Mouse (Mus musculus) left cerebral cortex, postnatal 14 days (tissue): ENCODE data around the gene Akirin1. TPM values are rescaled to one million over a fixed set of nuclear protein-coding genes. Genes with fewer than 3 reads are reported as not detected.

Experiments used
- DNase-seq, 2 experiments: peaks; one replicate each; pipeline ENCODE4 v3.0.0; 2021 to 2022; ENCODE audit warnings: low spot score in 2 of 2, mixed read lengths in 1 of 2
- intact Hi-C: fragments of 180-260 bp; cut with DNase I; formaldehyde crosslinking; loops from one replicate; pipeline ENCODE4 v1.15.1; 2025
- long read RNA-seq, 2 experiments: library from polyadenylated mRNA; stranded (forward); transcript quantifications; one replicate each; pipeline ENCODE4 v2.0.0; 2021
- total RNA-seq, 2 experiments: library from RNA; stranded (reverse); gene quantifications; 2 replicates each; pipeline ENCODE4 v1.2.3; 2021

Akirin1 gene
- 10 to 100 TPM; 63.3 to 66.8 TPM for total RNA-seq
- long read RNA-seq, experiment 1, transcript Akirin1-201 (5 exons, 3,052 nt): major isoform, 245 of 255 reads
- long read RNA-seq, experiment 1, partial matches to known transcripts: 1 of 255 reads
- long read RNA-seq, experiment 1, other reads (novel, unspliced or antisense): 7 of 255 reads
- long read RNA-seq, experiment 2, transcript Akirin1-201 (5 exons, 3,052 nt): major isoform, 205 of 210 reads
- long read RNA-seq, experiment 2, partial matches to known transcripts: 3 of 210 reads
- long read RNA-seq, experiment 2, other reads (novel, unspliced or antisense): 2 of 210 reads

DNA sequence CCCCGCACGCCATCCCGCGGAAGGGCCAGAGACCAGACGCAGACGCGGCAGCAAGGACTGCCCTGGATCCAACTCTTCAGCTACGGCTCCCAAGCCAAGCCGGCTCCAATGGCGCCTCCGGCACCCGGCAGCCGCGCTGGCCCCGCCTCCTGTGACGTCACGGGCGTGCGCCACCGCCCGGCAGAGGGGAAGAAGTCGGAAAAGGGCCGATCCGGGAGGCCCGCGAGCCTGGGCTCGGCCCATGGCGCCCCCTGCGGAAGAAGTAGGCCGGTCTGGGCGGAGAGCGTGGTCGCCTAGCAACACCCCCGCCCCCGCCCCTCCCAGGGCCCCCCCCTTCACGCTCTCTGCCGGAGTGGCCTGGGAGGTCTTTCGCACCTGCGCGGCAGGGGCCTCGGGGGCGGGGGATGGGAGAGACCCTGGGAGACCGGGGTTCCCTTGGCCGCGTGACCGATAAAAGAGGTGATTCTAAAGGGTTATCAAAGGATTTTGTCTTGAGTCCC is at the start of gene Akirin1:
Akirin1 (minus strand) TSS at position 194 of the 500 bp plus-strand sequence.
- intact Hi-C loops: no loop called here
- peak; percentile 98 for DNase-seq

DNA sequence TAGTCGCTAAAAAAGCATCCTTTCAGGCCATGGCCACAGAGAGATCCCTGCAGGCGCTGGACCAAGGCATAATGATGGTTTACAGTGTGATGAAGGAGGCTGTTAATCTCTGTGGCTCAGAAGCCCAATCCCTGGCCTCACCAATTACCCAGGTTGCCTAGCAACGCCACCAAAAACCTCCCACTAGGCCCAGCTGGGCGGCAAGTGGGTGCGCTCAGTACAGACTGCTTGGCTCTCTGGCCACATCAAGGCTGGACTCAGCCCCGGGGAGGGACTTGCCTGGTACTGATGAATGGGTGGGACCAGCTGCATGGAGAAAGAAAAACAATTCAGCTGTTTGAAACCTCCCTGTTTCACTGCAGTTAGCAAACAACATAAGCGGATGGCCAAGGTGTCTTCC is 47.7 kb upstream of the Akirin1 start:
- peak; percentile 60 to 65 for DNase-seq
- intact Hi-C loops: no loop called here

DNA sequence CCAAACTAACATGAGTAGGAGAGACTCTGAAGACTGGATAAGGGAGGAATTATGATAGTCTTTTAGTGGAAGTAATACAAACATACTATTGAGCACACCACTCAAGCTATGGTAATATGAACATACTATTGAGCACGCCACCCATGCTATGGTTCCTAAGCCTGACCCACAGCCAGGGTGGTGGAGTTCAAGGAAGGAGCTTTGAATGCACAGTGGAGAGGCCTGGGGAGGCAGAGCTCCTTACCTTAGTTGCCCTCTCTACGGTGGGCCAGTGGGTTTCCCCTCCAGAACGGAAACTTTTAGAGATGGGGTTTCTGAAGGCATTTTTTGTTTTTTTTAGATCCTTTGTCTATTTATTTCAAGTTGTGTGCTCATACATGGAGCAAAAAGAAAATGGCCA is 47.3 kb upstream of the Akirin1 start:
- no peak for DNase-seq
- intact Hi-C loops: no loop called here

- no peak for DNase-seq
- intact Hi-C loops: no loop called here
Measured at GRCm38 (mm10) chr4:123795057-123795456, 44.9 kb upstream of the Akirin1 start.

- DNase-seq: no peak
- intact Hi-C loops: no loop called here
Measured at GRCm38 (mm10) chr4:123793136-123793535, 43.0 kb upstream of the Akirin1 start.

DNA sequence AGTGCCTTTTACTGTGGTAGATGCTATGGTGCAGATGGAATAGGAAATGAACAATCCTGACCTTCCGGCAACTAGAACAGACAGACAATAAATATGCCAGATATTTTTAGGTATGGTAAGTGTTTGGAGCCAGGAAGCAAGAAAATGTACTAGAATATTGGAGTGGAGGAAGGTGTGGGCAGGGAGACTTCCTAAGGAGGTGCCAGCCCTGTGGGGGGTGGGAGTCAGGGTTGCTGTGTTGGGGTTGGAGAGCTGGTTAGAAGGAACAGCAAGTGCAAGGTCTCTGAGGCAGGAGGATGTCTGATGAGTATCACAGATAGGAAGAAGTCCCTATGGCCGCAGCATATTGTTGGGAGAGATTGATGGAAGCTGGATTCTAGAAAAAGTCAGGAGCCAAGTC is 42.5 kb upstream of the Akirin1 start:
- intact Hi-C loops: no loop called here
- no peak for DNase-seq

- DNase-seq: peak; percentile 52 to 56
Measured at GRCm38 (mm10) chr4:123787191-123787985, 37.2 kb upstream of the Akirin1 start, which contains the start of gene Rhbdl2. Gene Rhbdl2 (plus strand): TSS chr4:123787874.

DNA sequence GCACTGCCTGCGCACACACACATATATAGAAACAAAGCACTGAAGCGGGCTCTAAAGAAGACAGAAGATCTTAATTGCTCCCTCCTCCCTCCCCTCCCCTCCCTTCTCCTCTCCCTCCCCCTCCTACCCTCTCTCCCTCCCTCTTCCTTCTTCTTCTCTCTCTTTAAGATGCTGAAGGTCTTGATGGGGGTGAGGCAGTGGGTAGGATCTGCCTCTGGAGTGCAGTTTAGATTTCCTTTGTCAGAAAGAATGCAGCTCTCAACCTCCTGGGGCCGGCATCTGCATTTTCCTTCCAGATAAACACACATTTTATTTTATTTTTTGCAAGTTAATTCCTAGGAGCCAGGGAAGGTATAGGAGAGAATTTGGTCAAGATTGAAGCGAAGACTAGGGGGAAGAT is 18.1 kb upstream of the Akirin1 start:
- intact Hi-C loops: no loop called here
- no peak for DNase-seq

More at GRCm38 (mm10) chr4:123787191-123787985, 37.2 kb upstream of the Akirin1 start, which contains the start of gene Rhbdl2:
- intact Hi-C loops: no loop called here

GRCm38 (mm10) chr4:123767807-123768206 is 17.7 kb upstream of the Akirin1 start:
- DNase-seq: no peak
- intact Hi-C loops: no loop called here

DNA sequence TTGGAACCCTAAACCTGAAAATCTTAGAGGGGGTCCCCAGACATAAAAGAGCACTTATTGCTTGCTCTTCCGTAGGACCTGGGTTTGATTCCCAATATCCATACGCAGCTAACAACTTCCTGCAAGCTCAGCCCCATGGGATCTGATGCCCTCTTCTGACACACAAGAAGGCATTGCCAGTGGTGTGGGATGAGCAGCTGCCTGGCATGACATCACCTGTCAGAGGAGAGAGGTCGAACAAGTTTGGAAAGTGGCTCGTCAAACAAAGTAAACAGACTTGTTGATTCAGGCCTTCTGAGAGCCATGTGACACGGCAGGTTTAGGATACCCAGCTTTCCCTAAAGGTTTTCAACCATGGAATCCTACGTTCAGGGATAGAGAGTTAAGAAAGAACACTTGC is 14.9 kb upstream of the Akirin1 start:
- DNase-seq: no peak
- intact Hi-C loops: no loop called here

GRCm38 (mm10) chr4:123758306-123758705 is 8.2 kb upstream of the Akirin1 start:
- DNase-seq: no peak
- intact Hi-C loops: loop anchor here (2.0 kb wide), 1 partner anchor 140 kb away; no protein-coding TSS in a partner anchor

- DNase-seq: peak in 1 of 2 experiments; percentile 64
- intact Hi-C loops: no loop called here
Measured at GRCm38 (mm10) chr4:123750707-123751312, 665 bp upstream of the Akirin1 start.

- intact Hi-C loops: loop anchor here (5.0 kb wide), 1 partner anchor 62 kb away; no protein-coding TSS in a partner anchor
- DNase-seq: peak in 1 of 2 experiments; percentile 27
Measured at GRCm38 (mm10) chr4:123749484-123750130, 538 bp downstream of the Akirin1 start.

DNA sequence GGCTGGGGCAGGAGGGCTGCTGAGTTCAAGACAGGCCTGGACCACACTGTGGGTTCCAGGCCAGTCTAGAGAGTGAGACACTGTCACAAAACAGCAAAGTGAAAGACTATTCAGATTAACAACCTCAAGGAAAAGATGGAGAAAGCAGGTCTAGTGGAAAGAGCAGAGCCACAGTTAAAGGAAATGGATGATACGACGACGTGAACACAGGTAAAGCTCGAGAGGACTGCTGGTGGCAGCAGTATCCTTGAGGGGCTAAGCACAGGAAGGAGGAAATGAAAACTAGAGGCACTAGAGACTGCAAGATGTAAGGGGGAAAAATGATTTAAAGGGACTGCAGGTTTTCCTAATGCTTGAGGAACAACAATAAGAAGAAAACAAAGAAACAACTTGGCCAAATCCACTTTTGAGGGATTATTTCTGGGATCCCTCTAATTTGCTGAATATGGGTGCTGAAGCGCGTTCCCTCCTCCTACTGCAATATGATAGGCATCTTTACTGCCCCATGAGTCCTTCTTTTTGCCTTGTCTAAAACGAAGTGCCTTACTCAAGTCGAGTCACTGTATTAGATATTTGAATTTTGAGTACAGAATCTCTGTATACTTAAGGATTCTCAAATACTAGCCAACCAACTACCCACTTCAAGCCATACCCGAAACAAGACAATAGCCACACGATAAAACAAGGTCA is 1.3 kb downstream of the Akirin1 start:
- intact Hi-C loops: loop anchor here (5.0 kb wide), 1 partner anchor 62 kb away; no protein-coding TSS in a partner anchor
- DNase-seq: no peak

DNA sequence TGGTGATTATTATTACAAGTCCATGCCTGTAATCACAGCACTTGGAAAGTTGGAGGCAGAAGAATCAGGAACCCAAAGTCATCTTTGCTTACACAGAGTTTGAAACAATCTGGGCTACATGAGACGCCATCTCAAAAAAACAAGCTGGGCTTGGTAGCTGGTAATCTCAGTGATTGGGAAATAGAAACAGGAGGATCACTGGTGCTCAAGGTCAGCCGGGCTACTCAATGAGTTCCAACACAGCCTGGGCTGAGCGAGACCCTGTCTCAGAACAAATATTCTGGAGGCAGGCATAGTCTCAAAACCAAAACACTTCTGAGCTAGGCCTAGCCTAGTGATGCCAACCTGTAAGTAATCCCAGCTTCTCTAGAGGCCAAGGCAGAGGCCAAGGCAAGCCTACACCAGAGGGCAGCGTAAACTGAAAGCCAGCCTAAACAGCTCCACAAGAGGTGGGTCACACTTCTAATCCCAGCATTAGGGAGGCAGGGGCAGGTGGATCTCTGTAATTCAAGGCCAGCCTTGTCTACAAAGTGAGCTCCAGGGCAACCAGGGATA is 4.8 kb downstream of the Akirin1 start:
- DNase-seq: no peak
- intact Hi-C loops: loop anchor here (5.0 kb wide), 1 partner anchor 58 kb away; no protein-coding TSS in a partner anchor

DNA sequence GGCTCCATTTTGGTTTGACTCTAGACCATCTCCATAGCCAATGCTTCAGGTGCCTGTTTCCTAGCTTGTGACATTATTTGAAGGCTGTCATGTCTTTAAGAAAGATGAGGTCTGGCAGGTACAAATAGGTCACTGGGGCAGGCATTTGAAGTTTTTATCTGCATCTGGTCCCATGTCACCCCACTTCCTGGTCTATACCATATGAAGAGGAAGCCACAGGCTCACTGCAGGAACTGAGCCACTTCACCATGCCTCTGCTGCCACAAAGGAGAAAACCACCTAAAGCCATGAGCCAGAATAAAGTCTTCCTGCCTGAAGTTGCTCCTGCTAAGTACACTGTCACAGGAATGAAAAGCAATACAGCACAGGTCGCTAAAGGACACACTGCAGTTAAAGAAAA is 7.3 kb downstream of the Akirin1 start:
- intact Hi-C loops: no loop called here
- no peak for DNase-seq

DNA sequence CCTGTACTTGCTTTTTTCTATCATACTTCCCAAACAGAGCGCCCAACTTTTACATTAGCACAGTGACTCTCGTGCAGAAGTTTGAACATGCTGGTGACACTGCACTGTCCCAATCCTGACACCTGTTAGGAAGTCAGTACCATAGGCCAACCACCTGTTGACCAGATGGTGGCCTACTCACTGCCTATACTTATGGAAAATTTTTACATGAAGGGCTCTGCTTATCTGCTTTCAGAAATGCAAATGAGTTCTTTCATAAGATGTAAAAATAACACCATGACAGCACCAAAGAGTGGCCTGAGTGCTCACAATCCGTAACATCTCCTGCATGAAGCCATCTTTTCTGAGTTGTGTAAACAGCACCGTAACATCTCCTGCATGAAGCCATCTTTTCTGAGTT is 11.4 kb downstream of the Akirin1 start:
- DNase-seq: no peak

GRCm38 (mm10) chr4:123733532-123733931 is 16.6 kb downstream of the Akirin1 start:
- DNase-seq: no peak
- intact Hi-C loops: no loop called here

More for the DNA sequence above, 11.4 kb downstream of the Akirin1 start:
- intact Hi-C loops: no loop called here
